Mouse (Mus musculus): ENCODE results near the gene Grasp. TPM values are rescaled to one million over a fixed set of nuclear protein-coding genes. Genes with fewer than 3 reads are reported as not detected.

Gene Grasp
- total and polyA plus RNA-seq, 3 experiments = 4.1 to 6.3 TPM; not detected in 1

GRCm38 (mm10) chr15:101193971-101194370, 30.0 kb upstream of the Grasp start:
- TF ChIP-seq CTCF (IDR thresholded peaks at IDR 0.05 in 2 of 3, conservative IDR thresholded peaks at IDR 0.05 in 1 of 3; ENCODE audit: control insufficient read depth in 1 of 3, insufficient read depth in 1 of 3, low read depth in 2 of 3, low read length in 3 of 3, poor library complexity in 1 of 3, severe bottlenecking in 1 of 3) = no peak
- TF ChIP-seq RCOR1 (IDR thresholded peaks at IDR 0.05; ENCODE audit: low read depth, low read length) = no peak
- Histone ChIP-seq H3K27ac (ENCODE audit: control insufficient read depth, low read depth, low read length) (no peak overlapping the region), H3K9me3 (replicated peaks; ENCODE audit: insufficient read depth, low read length) (no peaks in the 10 kb centered on the region), H3K9ac (ENCODE audit: control insufficient read depth, low read depth, low read length, poor library complexity, severe bottlenecking) (no peak overlapping the region), H3K36me3 (ENCODE audit: control insufficient read depth in 1 of 2, insufficient read depth in 2 of 2, low read length in 2 of 2) (peaks cover 0 to 28% of the 10 kb centered on the region in 2 experiments; a peak in 2 of 4 replicates), H3K4me3 (ENCODE audit: control insufficient read depth in 1 of 2, insufficient read depth in 1 of 2, low read depth in 2 of 2, low read length in 2 of 2) (no peak overlapping the region), H3K79me2 (ENCODE audit: control insufficient read depth, insufficient read depth, low read length, poor library complexity) (0 out of 2 replicates have a peak, but pooled peaks cover 1% of the 10 kb centered on the region), H3K27me3 (ENCODE audit: control insufficient read depth in 1 of 2, insufficient read depth in 2 of 2, low read length in 2 of 2) (no peaks in the 10 kb centered on the region), H3K4me1 (ENCODE audit: control insufficient read depth in 1 of 2, insufficient read depth in 2 of 2, low read length in 2 of 2) (peaks cover 13 to 37% of the 10 kb centered on the region in 2 experiments)
- no peak for DNase-seq (ENCODE audit: low read depth, low spot score)

- Histone ChIP-seq H3K27ac (ENCODE audit: control insufficient read depth, low read depth, low read length) (peak overlapping the region; percentile 18; the same call in 1 of the 2 replicates), H3K36me3 (ENCODE audit: control insufficient read depth in 1 of 2, insufficient read depth in 2 of 2, low read length in 2 of 2) (peaks cover 0 to 28% of the 10 kb centered on the region in 2 experiments; a peak in 2 of 4 replicates), H3K9me3 (replicated peaks; ENCODE audit: insufficient read depth, low read length) (no peaks in the 10 kb centered on the region), H3K9ac (ENCODE audit: control insufficient read depth, low read depth, low read length, poor library complexity, severe bottlenecking) (no peak overlapping the region), H3K79me2 (ENCODE audit: control insufficient read depth, insufficient read depth, low read length, poor library complexity) (0 out of 2 replicates have a peak, but pooled peaks cover 1% of the 10 kb centered on the region), H3K27me3 (ENCODE audit: control insufficient read depth in 1 of 2, insufficient read depth in 2 of 2, low read length in 2 of 2) (no peaks in the 10 kb centered on the region), H3K4me1 (ENCODE audit: control insufficient read depth in 1 of 2, insufficient read depth in 2 of 2, low read length in 2 of 2) (peaks cover 13 to 36% of the 10 kb centered on the region in 2 experiments), H3K4me3 (ENCODE audit: control insufficient read depth in 1 of 2, insufficient read depth in 1 of 2, low read depth in 2 of 2, low read length in 2 of 2) (no peak overlapping the region)
- peak; percentile 89 for DNase-seq (ENCODE audit: low read depth, low spot score)
- TF ChIP-seq TAL1 (IDR thresholded peaks at IDR 0.05; ENCODE audit: low read length) (peak; percentile 34; the same call in 1 of the 2 replicates), ELF1 (IDR thresholded peaks at IDR 0.05; ENCODE audit: low read depth, low read length) (peak; percentile 66), E2F4 (IDR thresholded peaks at IDR 0.05; ENCODE audit: borderline replicate concordance, low read depth, low read length) (no peak), SMC3 (IDR thresholded peaks at IDR 0.05; ENCODE audit: low read depth, low read length) (no peak), NRF1 (IDR thresholded peaks at IDR 0.05; ENCODE audit: insufficient read depth, low read depth, low read length, poor library complexity, severe bottlenecking) (no peak), POLR2AphosphoS5 (IDR thresholded peaks at IDR 0.05; ENCODE audit: borderline replicate concordance, low read depth, low read length) (no peak), SIN3A (IDR thresholded peaks at IDR 0.05; ENCODE audit: low read length) (0 out of 2 replicates have a peak, but pooled peaks have one; percentile 18), NELFE (IDR thresholded peaks at IDR 0.05; ENCODE audit: low read depth, low read length) (no peak), CHD2 (IDR thresholded peaks at IDR 0.05; ENCODE audit: low read length) (no peak), ZKSCAN1 (IDR thresholded peaks at IDR 0.05; ENCODE audit: low read depth, low read length) (peak; percentile 87), CHD1 (IDR thresholded peaks at IDR 0.05; ENCODE audit: low read depth, low read length) (no peak), CTCF (IDR thresholded peaks at IDR 0.05 in 2 of 3, conservative IDR thresholded peaks at IDR 0.05 in 1 of 3; ENCODE audit: control insufficient read depth in 1 of 3, insufficient read depth in 1 of 3, low read depth in 2 of 3, low read length in 3 of 3, poor library complexity in 1 of 3, severe bottlenecking in 1 of 3) (no peak), MAZ (IDR thresholded peaks at IDR 0.05; ENCODE audit: low read depth, low read length) (no peak), GATA1 (IDR thresholded peaks at IDR 0.05; ENCODE audit: low read depth, low read length) (0 out of 2 replicates have a peak, but pooled peaks have one; percentile 42), ZNF384 (IDR thresholded peaks at IDR 0.05; ENCODE audit: low read depth, low read length) (no peak), TBP (IDR thresholded peaks at IDR 0.05; ENCODE audit: low read depth, low read length) (peak; percentile 74), JUND (IDR thresholded peaks at IDR 0.05; ENCODE audit: low read depth, low read length) (no peak), HCFC1 (IDR thresholded peaks at IDR 0.05; ENCODE audit: low read depth, low read length) (no peak), ZC3H11A (IDR thresholded peaks at IDR 0.05; ENCODE audit: low read depth, low read length) (no peak), MYC (IDR thresholded peaks at IDR 0.05; ENCODE audit: low read depth, low read length) (no peak), MEF2A (IDR thresholded peaks at IDR 0.05; ENCODE audit: extremely low read depth, insufficient replicate concordance, low read depth, low read length, poor library complexity, severe bottlenecking) (no peak), ZMIZ1 (IDR thresholded peaks at IDR 0.05; ENCODE audit: low read depth, low read length) (no peak), USF2 (IDR thresholded peaks at IDR 0.05; ENCODE audit: borderline replicate concordance in 1 of 2, insufficient read depth in 1 of 2, low read depth in 1 of 2, low read length in 2 of 2) (no peak), POLR2AphosphoS2 (IDR thresholded peaks at IDR 0.05; ENCODE audit: low read length) (no peak), BHLHE40 (IDR thresholded peaks at IDR 0.05; ENCODE audit: borderline replicate concordance, low read depth, low read length) (no peak), USF1 (IDR thresholded peaks at IDR 0.05; ENCODE audit: low read depth, low read length) (no peak), ETS1 (IDR thresholded peaks at IDR 0.05; ENCODE audit: low read depth, low read length) (0 out of 2 replicates have a peak, but pooled peaks have one; percentile 9)
Observed at GRCm38 (mm10) chr15:101194951-101195823, 28.8 kb upstream of the Grasp start.
